8 mouse cellular contexts compared by ENCODE assay signal in the genomic region with DNA sequence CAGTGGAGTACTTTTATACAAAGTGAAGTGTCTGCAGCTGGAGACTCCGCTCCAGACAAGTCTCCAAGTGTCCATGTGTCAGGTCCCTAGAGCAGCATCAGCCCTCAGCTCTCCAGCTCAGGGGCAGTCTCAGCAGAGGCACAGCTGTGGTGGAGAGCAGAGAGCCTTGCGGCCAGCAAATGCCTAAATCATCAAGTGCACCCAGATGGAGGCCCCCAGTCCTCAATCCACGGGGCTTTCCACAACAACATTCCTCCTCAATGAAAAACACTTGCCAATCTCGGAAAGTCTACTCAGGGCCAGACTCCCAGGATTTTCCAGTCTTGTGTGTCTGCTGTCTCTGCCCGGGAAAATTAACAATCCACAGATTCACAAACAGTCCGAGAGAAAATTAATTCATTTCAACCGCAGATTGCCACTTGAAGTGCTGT.
DNase-seq lines count a peak whose midpoint lies in the region; ATAC-seq and TF ChIP-seq lines count a peak whose summit lies in the region.

No protein-coding gene starts in this region.

- H3K4me3 ChIP-seq in lung, embryonic 14.5 days (ENCODE audit: low read depth, low read length), result no peak overlapping the region
- no peak overlapping the region for H3K4me3 ChIP-seq in limb, embryonic 10.5 days
- H3K4me3 ChIP-seq in small intestine, adult 2 months (ENCODE audit: low read depth, low read length), result no peak overlapping the region

- no peaks in the 10 kb centered on the region for H3K27me3 ChIP-seq in lung, embryonic 14.5 days (ENCODE audit: insufficient read depth, low read length)
- no peaks in the 10 kb centered on the region for H3K27me3 ChIP-seq in limb, embryonic 10.5 days (ENCODE audit: low read depth, poor library complexity, severe bottlenecking)
- no peaks in the 10 kb centered on the region for H3K27me3 ChIP-seq in small intestine, adult 2 months (ENCODE audit: control insufficient read depth, insufficient read depth, low read length)

- no peak for TF ChIP-seq POLR2A in small intestine, adult 2 months (IDR thresholded peaks at IDR 0.05; ENCODE audit: low read depth, low read length)

- ATAC-seq in lung, embryonic 14.5 days (ENCODE audit: insufficient read depth), result peak; percentile 83
- ATAC-seq in erythroid progenitor cell, adult 5-6 weeks (replicated peaks; ENCODE audit: low FRiP score, poor library complexity, severe bottlenecking), result no peak

- peak overlapping the region; percentile 21; the same call in 1 of the 2 replicates for H3K27ac ChIP-seq in lung, embryonic 14.5 days (ENCODE audit: low read depth)
- H3K27ac ChIP-seq in limb, embryonic 10.5 days, result peak overlapping the region; percentile 74
- peak overlapping the region; percentile 9; the same call in 1 of the 2 replicates for H3K27ac ChIP-seq in small intestine, adult 2 months (ENCODE audit: insufficient read depth, low read depth, low read length)

- no peak overlapping the region for H3K9ac ChIP-seq in lung, embryonic 14.5 days

- H3K36me3 ChIP-seq in lung, embryonic 14.5 days (ENCODE audit: insufficient read depth), result no peaks in the 10 kb centered on the region
- H3K36me3 ChIP-seq in limb, embryonic 10.5 days, result no peaks in the 10 kb centered on the region
- no peaks in the 10 kb centered on the region for H3K36me3 ChIP-seq in small intestine, adult 2 months (ENCODE audit: control insufficient read depth, insufficient read depth, low read length)

- H3K4me2 ChIP-seq in lung, embryonic 14.5 days, result no peak overlapping the region

- WGBS in lung, embryonic 14.5 days, result 22% methylated on average over 7 of the region's 7 CpGs
- WGBS in limb, embryonic 10.5 days, result 54% methylated on average over 7 of the region's 7 CpGs
- WGBS in small intestine, adult 2 months, result 70% methylated on average over 7 of the region's 7 CpGs

- no peaks in the 10 kb centered on the region for H3K9me3 ChIP-seq in lung, embryonic 14.5 days (ENCODE audit: low read depth, low read length)
- no peaks in the 10 kb centered on the region for H3K9me3 ChIP-seq in limb, embryonic 10.5 days (replicated peaks)

- H3K4me1 ChIP-seq in lung, embryonic 14.5 days (ENCODE audit: insufficient read depth), result no peaks in the 10 kb centered on the region
- peaks cover 21% of the 10 kb centered on the region for H3K4me1 ChIP-seq in limb, embryonic 10.5 days
- no peaks in the 10 kb centered on the region for H3K4me1 ChIP-seq in small intestine, adult 2 months (ENCODE audit: control insufficient read depth, insufficient read depth, insufficient read length, low read length)

- no peak for TF ChIP-seq CTCF in lung, embryonic 14.5 days (IDR thresholded peaks at IDR 0.05; ENCODE audit: low read depth)
- no peak for TF ChIP-seq CTCF in small intestine, adult 2 months (IDR thresholded peaks at IDR 0.05; ENCODE audit: extremely low read depth, insufficient read length, insufficient replicate concordance, low read depth, low read length)

- peak; percentile 55 for DNase-seq in lung, embryonic 14.5 days
- DNase-seq in lung, adult 18-20 months, result no peak
- peak; percentile 32 for DNase-seq in gastrocnemius, adult 18-20 months (ENCODE audit: low spot score)
- peak; percentile 56 for DNase-seq in limb, embryonic 10.5 days (ENCODE audit: low spot score)
- DNase-seq in left cerebral cortex, adult 8-10 months (ENCODE audit: low spot score in 2 of 2), result no peak
- DNase-seq in adrenal gland, postnatal 14 days, result no peak

Comparison
In these comparisons a context has a peak if more than half of its experiments do, and no peak if none do; other contexts are left out.
1. DNase-seq: peak in lung, embryonic 14.5 days (single experiment), gastrocnemius, adult 18-20 months (single experiment) and limb, embryonic 10.5 days (single experiment); none in lung, adult 18-20 months (0 of 2), left cerebral cortex, adult 8-10 months (0 of 2) and adrenal gland, postnatal 14 days (single experiment).
2. H3K27ac ChIP-seq: peak in every context shown above with its lines; median percentile 74 in limb, embryonic 10.5 days; 21 in lung, embryonic 14.5 days; 9 in small intestine, adult 2 months.